Mouse (Mus musculus) spleen, adult 18-20 months (tissue): ENCODE measurements around the gene A630023A22Rik.

Experiments
- DNase-seq, 2 experiments: peaks; one replicate each; pipeline ENCODE4 v3.0.0; 2022; ENCODE audit warnings: mixed read lengths in 2 of 2

The A630023A22Rik gene

GRCm38 (mm10) chr14:34085731-34086130 is 16.8 kb downstream of the A630023A22Rik start, which contains the start of gene Anxa8:
Anxa8 (plus strand) TSS chr14:34085981.
- DNase-seq = no peak

- peak in 1 of 2 experiments; percentile 26 for DNase-seq
Observed at GRCm38 (mm10) chr14:34080321-34080997, 22.1 kb downstream of the A630023A22Rik start.

GRCm38 (mm10) chr14:34078293-34078692 is 24.3 kb downstream of the A630023A22Rik start:
- DNase-seq = no peak

GRCm38 (mm10) chr14:34077222-34077621 is 25.3 kb downstream of the A630023A22Rik start:
- DNase-seq = no peak

- no peak for DNase-seq
Observed at GRCm38 (mm10) chr14:34075346-34075745, 27.2 kb downstream of the A630023A22Rik start.

- DNase-seq = no peak
Observed at GRCm38 (mm10) chr14:34071665-34072064, 30.9 kb downstream of the A630023A22Rik start.

GRCm38 (mm10) chr14:34052516-34052915 is 50.0 kb downstream of the A630023A22Rik start, which contains the start of gene Antxrl:
Antxrl (plus strand) TSS chr14:34052707.
- no peak for DNase-seq

GRCm38 (mm10) chr14:34050101-34050779 is 52.3 kb downstream of the A630023A22Rik start:
- DNase-seq = no peak

GRCm38 (mm10) chr14:34043341-34043740 is 59.2 kb downstream of the A630023A22Rik start:
- no peak for DNase-seq

- DNase-seq = no peak
Observed at GRCm38 (mm10) chr14:34041241-34041640, 61.3 kb downstream of the A630023A22Rik start.

GRCm38 (mm10) chr14:34033841-34034610 is 68.5 kb downstream of the A630023A22Rik start:
- DNase-seq = no peak

- no peak for DNase-seq
Observed at GRCm38 (mm10) chr14:34026710-34027109, 75.8 kb downstream of the A630023A22Rik start.

- no peak for DNase-seq
Observed at GRCm38 (mm10) chr14:34016938-34017337, 85.6 kb downstream of the A630023A22Rik start.

- DNase-seq = no peak
Observed at GRCm38 (mm10) chr14:34016381-34016780, 86.2 kb downstream of the A630023A22Rik start, which contains the start of gene Gm5460. Gm5460 (plus strand) TSS chr14:34016758.

- no peak for DNase-seq
Observed at GRCm38 (mm10) chr14:34015063-34015462, 87.5 kb downstream of the A630023A22Rik start, which contains the start of gene Gm30083. Gm30083 (minus strand) TSS chr14:34015182.

GRCm38 (mm10) chr14:34002358-34002757 is 100.2 kb downstream of the A630023A22Rik start:
- DNase-seq = no peak

- DNase-seq = no peak
Observed at GRCm38 (mm10) chr14:34001445-34001844, 101.1 kb downstream of the A630023A22Rik start.
